Mouse (Mus musculus): ENCODE data around the gene Fam92a. TPM values are rescaled to one million over a fixed set of nuclear protein-coding genes. Genes with fewer than 3 reads are reported as not detected.
"Not testable (repeated sequence)": the region's sequence is repeated elsewhere in the genome, so short reads cannot be mapped to it uniquely, and the experiment has no call there.

Fam92a gene
- 10 to 100 TPM; 30.6 to 32.5 TPM for total RNA-seq (2021)

DNA sequence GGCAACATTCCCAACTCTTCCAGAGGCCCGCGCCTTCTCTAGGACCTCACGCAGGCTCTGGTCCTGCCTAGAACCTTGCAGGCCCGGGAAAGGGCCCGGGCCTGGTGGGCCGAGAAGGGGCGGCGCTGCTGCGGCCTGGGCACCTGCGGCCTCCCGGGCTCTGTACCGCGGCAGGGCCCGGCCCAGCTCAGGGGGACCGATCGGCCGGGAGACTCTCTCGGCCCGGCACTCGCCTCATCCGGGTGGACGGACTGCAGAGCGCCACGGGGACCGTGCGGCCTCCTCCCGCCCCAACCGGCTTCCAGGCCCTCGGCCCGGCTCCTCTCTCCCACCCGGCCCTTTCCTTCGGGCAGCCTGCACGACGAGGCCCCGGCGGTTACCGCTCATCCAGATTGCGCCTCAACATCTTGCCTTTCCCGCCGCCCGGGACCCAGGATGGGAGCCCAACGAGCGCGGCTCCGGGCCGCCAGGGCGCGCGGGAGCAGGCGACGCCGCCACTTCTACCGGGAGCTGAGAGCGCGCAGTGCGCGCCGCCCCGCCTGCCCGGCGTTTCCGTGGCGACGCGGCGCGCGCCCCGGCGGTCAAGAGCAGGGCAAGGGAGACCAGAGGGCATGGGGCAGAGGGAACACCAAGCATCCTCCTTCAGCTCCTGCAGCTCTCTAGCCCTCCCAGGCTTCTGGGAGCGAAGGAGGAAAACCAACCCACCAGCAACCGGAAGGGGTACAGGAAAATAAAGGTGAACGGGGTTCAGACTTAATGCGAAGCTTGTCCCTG lies at the start of gene Fam92a:
Gene Fam92a, minus strand, starts transcription at position 698 of the 774 bp plus-strand sequence.
- intact Hi-C loops (cut with DNase I) = no loop called here

DNA sequence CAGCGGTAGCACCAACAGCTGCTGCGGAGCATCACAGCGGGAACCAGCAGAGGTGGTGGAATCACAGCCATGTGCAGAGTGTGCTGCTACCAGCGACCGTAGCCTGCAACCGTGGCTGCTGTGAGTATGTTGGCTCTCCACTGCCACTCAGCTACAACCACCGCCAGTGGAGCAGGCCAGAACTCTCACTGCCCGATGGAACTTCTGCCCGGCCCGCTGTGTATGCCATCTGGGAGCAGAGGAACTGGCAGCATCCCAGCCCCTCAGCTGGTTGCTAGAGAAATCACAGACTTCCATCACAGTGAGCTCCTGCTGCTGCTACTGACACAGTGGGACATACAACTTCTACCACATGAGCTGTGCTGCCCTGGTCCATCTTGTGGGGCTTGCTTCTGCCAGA lies 7.2 kb upstream of the Fam92a start:
- intact Hi-C loops (cut with DNase I) = no loop called here
- DNase-seq = peak in 1 of 2 experiments; percentile 2

More for the DNA sequence above, at the start of gene Fam92a:
- peak; percentile 82 for DNase-seq

DNA sequence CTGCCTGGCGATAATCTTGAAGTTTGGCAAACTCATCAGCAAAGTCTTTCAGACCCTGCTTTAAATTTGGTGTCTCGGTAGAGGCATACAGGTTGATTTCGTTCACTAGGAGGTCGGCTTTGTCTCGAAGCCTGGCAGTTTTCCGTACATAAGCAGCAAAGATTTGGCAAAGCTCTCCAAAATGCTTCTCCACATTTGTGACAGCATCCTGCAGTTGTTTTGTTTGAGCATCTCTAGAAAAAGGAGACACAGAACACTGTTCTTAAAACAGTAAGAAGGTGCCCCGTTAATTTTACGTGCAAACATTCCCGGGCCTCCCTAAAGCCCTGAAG lies 863 bp downstream of the Fam92a start:
- no peak for DNase-seq
- intact Hi-C loops (cut with DNase I) = no loop called here

DNA sequence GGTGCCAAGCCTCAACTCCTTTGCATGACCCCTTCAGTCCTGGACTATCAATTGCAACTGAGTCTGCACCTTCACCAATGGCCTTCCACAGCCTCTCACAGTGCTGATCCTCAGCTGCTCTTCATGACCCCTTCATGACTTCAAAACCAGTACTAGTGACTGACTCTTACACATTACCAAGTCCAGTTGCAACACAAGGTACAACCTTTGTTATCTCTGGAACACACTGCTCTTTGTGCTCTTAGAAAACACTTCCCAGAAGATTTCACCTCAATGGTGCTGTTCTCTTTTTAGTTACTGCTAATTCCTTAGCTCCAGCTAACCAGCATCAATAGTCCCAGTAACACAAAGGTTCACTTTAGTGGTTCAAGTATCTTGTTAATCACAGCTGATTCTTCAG lies 24.2 kb downstream of the Fam92a start:
- intact Hi-C loops (cut with DNase I) = no loop called here
- no peak for DNase-seq

DNA sequence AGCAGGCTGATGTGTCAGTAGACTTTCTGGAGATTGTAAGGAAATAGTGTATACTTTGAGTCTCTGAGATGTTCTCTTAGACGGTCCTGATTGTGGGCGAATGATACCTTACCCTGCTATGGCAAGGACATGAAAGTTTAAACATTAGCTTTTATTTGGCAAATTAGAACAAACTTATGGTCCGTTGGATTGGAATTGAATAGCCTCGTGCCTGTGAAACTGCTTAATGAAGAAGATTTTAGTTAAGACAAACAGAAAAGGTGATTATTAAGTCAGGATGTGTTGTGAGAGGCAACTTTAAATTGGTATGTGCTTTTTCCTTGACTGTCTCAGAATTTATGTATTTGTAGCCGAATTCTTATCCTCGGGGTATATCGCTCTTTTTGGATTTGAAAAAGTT lies 30.3 kb downstream of the Fam92a start:
- intact Hi-C loops (cut with DNase I); DNase-seq: not testable (repeated sequence)

DNA sequence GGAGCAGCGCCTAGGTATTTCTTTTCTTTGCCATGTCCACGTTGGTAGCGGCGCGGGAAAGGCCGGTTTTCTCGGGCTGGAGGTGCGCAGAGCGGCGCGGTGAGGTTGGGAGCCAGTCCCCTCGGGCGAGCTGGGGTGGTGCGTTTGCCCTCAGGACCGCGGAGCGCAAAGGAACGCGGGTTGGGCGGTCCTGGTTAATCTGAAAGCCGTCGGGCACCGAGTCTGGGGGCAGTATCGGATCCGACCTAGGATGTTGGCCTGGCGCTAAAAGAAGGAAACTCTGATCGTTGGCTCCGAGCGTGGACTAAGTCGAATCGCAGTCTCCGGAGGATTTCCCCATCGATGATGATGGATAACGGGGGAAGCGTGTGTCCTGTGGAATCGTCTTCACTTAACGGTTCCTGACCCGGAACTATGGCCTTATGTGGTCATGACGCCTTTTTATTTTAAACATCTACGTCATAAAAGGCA lies 31.2 kb downstream of the Fam92a start:
- peak; percentile 29 to 36 for DNase-seq
- intact Hi-C loops (cut with DNase I) = not testable (repeated sequence)

DNA sequence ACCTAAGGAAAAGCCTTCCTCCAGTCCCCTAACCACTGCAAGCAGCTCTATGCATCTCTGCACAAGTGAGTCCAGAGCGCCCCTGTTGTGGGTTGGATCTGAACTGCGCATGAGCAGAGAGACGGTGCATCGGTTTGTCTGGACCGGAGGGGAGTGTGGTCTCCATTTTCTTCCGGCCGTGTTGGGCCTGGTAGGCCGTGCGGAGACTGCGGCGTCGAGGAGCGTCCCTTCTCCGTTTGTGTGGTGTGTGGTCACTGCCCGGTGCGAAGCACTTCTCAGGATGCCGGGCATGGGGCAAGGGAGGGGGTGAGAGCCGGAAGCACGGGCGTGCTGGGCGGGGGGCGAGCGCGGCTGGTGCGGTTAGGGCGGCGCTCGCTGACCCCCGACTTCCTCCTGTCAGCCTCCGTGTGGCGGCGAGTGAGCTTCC lies 31.7 kb downstream of the Fam92a start, which contains the start of gene Rbm12b1:
Gene Rbm12b1, plus strand, starts transcription at position 124 of the 427 bp plus-strand sequence.
- peak; percentile 88 for DNase-seq
- intact Hi-C loops (cut with DNase I) = not testable (repeated sequence)

Other genes starting within 250 kb of the Fam92a start
- gene Gm10604, start 190.8 kb downstream of the Fam92a start, total RNA-seq (2021) = not detected
- gene Rbm12b2, start 82.6 kb downstream of the Fam92a start, total RNA-seq (2021) = 1 to 10 TPM; 6.8 to 7.7 TPM
- 1 to 10 TPM; 7.5 to 10.0 TPM for gene Rbm12b1, start 31.8 kb downstream of the Fam92a start, total RNA-seq (2021)